Mouse (Mus musculus) testis, adult 2 months (tissue): ENCODE data around the gene Ndufv2. TPM values are rescaled to one million over a fixed set of nuclear protein-coding genes. Genes with fewer than 3 reads are reported as not detected.

Source experiments
- H3K27ac ChIP-seq: fragments of 200-500 bp; 2 replicates; pipeline ENCODE4 v1.5.1; 2012; ENCODE audit warnings: low read depth, low read length; ENCODE audit not compliant: control insufficient read depth, insufficient read depth
- H3K27me3 ChIP-seq: fragments of 200-500 bp; 2 replicates; pipeline ENCODE4 v1.6.1; 2012; ENCODE audit warnings: mild to moderate bottlenecking, low read length, moderate library complexity; ENCODE audit not compliant: control insufficient read depth, insufficient read depth
- H3K36me3 ChIP-seq: fragments of 200-500 bp; 2 replicates; pipeline ENCODE4 v1.6.1; 2012; ENCODE audit warnings: mild to moderate bottlenecking, low read length; ENCODE audit not compliant: control insufficient read depth, insufficient read depth
- H3K4me1 ChIP-seq: fragments of 200-500 bp; 2 replicates; pipeline ENCODE4 v1.6.1; 2012; ENCODE audit warnings: low read length; ENCODE audit not compliant: control insufficient read depth, insufficient read depth
- H3K4me3 ChIP-seq: fragments of 200-500 bp; 2 replicates; pipeline ENCODE4 v1.5.1; 2012; ENCODE audit warnings: low read depth, mild to moderate bottlenecking, low read length, moderate library complexity, mixed read lengths; ENCODE audit not compliant: control insufficient read depth
- CTCF ChIP-seq: fragments of 200-500 bp; IDR thresholded peaks from 2 replicates; pipeline ENCODE4 v1.5.1; 2012; ENCODE audit warnings: low read depth, mild to moderate bottlenecking, inconsistent platforms, low read length, moderate library complexity; ENCODE audit not compliant: control insufficient read depth, insufficient read depth, insufficient replicate concordance
- POLR2A ChIP-seq: fragments of 200-500 bp; IDR thresholded peaks from 2 replicates; pipeline ENCODE4 v1.6.1; 2012; ENCODE audit warnings: low read depth, mild to moderate bottlenecking, inconsistent platforms, low read length, moderate library complexity; ENCODE audit not compliant: control insufficient read depth
- polyA plus RNA-seq: library from polyadenylated mRNA; depleted of rRNA; stranded (reverse); fragments of >200 nt; gene quantifications from 2 replicates; pipeline ENCODE4 v1.2.3, GENCODE M21; 2012; rRNA removed

Ndufv2 gene
- polyA plus RNA-seq, 1 experiment = 152 TPM

- TF ChIP-seq CTCF = no peak
- no peak for TF ChIP-seq POLR2A
- Histone ChIP-seq H3K27me3 (no peaks in the 10 kb centered on the region), H3K4me3 (no peak overlapping the region), H3K27ac (no peak overlapping the region), H3K36me3 (no peaks in the 10 kb centered on the region), H3K4me1 (no peaks in the 10 kb centered on the region)
Observed at GRCm38 (mm10) chr17:66033239-66033638, 68.1 kb downstream of the Ndufv2 start.

- TF ChIP-seq CTCF (no peak), POLR2A (no peak)
- no peaks in the 10 kb centered on the region for H3K27me3 ChIP-seq
- H3K4me3 ChIP-seq = no peak overlapping the region
- H3K4me1 ChIP-seq = no peaks in the 10 kb centered on the region
- H3K36me3 ChIP-seq = no peaks in the 10 kb centered on the region
- H3K27ac ChIP-seq = no peak overlapping the region
Observed at GRCm38 (mm10) chr17:66031991-66032390, 69.4 kb downstream of the Ndufv2 start.

Other genes starting within 250 kb of the Ndufv2 start
- 12.8 and 13.2 TPM in 2 replicates for gene Ralbp1, start 215.8 kb downstream of the Ndufv2 start, polyA plus RNA-seq
- gene Twsg1, start 150.3 kb downstream of the Ndufv2 start, polyA plus RNA-seq = 6.8 and 7.6 TPM in 2 replicates
- gene Ankrd12, start 24.5 kb downstream of the Ndufv2 start, polyA plus RNA-seq = 5.9 and 11.0 TPM in 2 replicates
- gene Washc1, start 10.0 kb upstream of the Ndufv2 start, polyA plus RNA-seq = 22.8 and 26.5 TPM in 2 replicates
- gene Ddx11, start 22.0 kb upstream of the Ndufv2 start, polyA plus RNA-seq = 15.1 and 17.4 TPM in 2 replicates